Mouse (Mus musculus) monocyte, adult 5-6 weeks (primary cell): ENCODE measurements around the gene Tspan14. TPM values are rescaled to one million over a fixed set of nuclear protein-coding genes. Genes with fewer than 3 reads are reported as not detected.

Source experiments
- ATAC-seq: fragments of 153-309, 156-312 bp; replicated peaks from 2 replicates; pipeline ENCODE4 v1.8.0; 2017; ENCODE audit warnings: mild to moderate bottlenecking; ENCODE audit not compliant: low TSS enrichment, insufficient number of reproducible peaks, severe bottlenecking, poor library complexity, low FRiP score
- total RNA-seq: library from RNA; stranded (forward); fragments of 200-1000, 200-491, 200-594 nt; gene quantifications from 3 replicates; pipeline ENCODE4 v1.2.3, GENCODE M21; 2017

The Tspan14 gene
- total RNA-seq, 1 experiment from 2014 or later: 52.3 TPM

DNA sequence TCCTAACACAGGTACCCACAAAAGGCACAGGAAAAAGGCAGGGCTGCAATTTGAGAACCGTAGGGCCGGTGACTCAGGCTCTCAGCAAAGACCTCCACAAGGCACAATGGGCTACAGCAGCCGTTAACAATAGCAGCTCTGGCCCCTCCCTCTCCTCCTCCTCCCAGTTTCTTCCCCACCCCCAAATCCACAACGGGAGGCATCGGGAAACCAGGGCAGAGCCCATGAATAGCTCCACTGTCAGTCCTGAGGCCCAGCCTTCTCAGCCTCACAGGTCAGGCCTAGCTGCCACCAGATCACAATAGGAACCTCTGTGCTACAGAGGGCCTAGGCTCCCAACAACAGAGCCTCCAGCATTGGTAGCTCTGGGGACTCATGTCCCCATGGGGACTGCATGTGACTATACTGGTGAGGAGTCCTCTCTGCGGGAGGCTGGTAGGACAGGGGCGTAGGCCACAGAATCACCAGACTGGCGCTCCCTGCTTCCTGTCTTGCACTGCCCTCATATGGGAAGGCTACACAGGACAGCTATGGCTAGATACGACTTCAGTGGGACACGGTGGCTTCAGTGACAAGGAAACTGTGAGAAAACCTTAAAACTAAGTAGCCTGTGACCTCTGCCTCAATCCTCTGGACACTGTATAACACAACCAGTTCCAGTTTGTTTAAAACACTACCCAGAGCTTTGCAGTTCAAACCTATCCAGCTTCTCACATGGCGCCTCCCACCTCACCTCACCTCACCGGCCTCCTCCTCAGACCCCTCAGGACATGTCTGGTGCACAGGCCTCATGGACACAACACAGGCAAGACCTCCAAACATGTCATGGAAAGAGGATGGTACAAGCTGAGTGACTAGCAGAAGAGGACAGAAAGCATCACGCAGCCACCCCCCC is 10.1 kb downstream of the Tspan14 start:
- peak; percentile 57; the same call in 1 of the 2 replicates for ATAC-seq

DNA sequence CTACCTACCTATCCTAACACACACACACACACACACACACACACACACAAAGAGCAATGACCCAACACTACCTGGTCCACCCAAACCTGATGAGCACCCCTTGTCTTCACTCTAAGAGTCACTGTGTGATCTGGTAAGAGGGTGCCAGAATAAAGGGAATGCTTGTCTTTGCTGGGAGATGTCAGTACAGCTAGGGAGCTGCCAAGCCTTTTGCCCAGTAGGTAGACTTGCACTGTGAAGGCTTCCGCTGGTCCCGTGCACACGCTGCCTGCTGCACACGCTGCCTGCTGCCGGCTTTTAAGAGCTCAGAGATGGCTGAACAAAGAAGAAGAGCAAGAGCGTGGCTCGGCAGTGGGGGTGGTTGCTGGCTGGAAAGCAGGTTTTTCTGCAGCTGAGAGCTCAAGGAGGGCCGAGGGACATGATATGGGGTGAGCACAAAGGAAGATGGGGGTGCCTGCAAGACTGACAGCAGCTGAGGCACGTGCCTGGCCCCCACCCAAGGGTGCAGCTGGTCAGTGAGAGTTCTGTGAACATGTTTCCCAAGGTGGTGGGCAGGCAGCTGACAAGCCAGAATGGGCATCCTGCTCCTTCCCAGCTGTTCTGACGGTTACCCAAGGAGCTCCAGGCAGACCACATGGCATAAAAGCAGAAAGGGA is 10.9 kb downstream of the Tspan14 start:
- no peak for ATAC-seq

DNA sequence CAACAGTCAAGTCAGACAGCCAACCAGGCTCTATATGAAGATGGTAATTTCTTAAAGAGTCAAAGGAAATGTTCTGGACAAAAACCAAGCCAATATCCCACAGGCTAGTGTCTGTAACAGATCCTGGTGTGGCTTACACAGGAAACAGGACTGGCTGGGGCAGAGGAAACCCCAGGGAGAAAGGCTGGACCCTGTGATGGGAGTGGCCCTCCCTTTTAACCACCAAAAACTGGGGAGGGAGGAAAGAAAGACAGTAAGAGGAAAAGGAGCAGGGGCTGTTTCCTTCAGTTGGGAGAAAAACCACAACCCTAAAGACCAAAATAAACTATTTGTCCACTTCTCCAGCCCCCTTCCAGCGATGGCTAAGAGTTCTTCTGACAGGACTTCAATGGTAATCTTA is 11.5 kb downstream of the Tspan14 start:
- no peak for ATAC-seq

DNA sequence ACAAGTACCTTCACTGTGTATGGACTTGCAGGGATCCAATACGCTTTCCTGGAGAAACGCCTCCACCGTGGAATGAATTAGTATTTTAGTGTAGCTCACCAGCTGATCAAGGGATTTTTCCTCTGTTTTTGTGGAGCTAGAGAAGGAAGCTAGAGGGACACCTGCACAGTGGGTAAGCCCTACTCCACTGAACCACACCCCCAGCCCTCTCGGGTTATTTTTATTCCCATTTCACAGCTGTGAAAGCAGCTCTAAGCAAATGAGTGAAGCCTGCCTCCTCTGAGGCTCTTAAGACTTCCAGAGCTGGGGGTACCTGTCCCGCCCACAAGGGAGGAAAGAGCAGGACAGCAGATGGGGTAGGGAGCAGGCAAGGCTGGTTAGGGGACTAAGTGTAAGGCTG is 13.2 kb downstream of the Tspan14 start:
- no peak for ATAC-seq

DNA sequence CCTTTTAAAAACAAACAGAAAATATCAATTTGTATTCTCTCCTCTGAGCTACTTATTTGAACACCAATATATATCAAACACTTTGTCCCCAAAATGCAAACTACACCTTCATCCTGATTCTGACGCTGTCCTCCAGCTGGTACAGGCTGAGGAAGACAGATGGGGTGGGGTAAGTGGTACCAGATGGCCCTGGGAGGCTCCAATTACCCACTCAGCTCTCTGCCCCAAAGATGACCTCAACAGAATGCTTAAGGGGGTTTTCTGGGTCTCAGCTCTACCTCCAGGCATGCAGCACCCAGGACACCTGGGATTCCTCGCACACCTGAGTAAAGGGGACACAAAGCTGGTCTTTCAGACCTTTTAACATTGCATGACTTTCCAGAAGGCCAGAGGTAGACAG is 13.9 kb downstream of the Tspan14 start:
- ATAC-seq: no peak

DNA sequence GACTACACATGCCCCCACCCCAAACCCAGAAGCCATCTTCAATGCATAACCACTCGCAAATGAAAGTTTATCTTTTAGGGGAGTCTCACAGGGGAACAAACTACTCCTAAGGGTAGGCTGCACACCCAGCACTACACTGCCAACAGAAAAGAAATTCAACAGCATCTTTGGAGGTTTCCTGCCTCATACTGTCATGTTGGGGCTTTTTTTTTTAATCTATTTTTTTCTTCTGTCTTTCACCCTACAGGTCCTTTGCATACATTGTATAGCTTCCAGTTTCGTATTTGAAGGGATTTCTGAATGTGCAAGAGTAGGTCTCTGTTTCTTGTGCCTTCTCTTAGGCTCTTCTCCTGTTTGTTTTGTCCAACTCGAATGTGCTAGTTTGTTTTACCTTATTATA is 14.3 kb downstream of the Tspan14 start:
- ATAC-seq: no peak

DNA sequence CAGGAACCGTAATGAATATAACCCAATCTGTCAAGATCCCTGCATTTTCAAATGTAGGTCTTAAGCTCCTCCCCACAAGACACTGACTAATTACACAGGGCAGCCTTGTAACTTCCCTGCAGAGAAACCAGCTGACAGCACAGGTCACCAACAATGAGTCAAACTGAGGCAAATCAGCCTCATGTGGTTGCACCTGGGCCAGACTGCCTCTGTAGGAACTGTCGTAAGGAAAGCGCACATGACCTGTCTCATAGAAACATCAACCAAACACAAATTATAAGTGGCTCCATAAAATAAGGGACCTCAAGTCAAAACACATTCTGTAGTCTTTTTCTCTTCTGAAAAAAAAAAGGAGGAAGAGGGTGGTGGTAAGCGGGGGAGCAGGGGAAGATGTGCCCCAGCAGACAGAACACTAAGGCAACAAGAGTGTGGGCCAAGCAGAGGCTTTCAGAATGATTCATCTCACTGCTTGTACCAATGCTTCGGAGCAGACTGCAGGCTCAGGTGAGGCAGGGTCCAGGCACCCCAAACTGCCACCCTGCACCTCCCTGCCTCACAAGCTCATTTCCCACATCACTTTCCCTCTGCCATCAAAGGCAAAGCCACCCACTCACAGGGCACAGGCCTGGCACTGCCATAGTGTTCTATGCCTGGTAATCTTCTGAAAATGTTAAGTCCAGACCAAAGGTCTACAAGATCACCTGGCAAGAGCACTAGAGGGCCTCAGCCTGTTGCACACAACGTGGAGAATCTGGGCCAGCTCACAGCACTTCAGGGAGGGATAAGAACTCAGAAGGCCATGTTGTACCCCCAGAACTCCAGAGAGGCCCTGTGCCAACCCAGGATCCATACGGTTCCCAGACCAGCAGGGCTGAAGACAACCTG is 16.6 kb downstream of the Tspan14 start:
- ATAC-seq: 0 out of 2 replicates have a peak, but pooled peaks have one; percentile 37

DNA sequence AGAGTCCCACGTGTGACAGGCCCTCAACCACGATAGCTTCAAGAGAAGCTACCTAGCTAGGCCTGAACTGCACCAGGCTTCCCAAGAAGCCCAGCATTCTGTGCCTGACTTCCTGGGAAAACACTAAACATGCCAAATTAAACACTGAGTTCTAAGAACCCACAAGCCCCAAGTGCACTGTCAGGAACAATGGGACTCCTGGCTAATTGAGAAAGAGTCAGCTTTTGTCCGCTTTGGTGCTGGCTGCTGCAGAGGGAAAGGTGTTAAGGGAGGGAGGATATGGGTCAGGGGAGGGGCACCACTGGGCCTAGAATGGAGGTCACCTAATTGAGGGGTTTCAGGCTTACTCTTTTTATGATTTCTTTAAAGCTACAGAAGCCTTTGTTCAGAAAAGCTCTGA is 17.6 kb downstream of the Tspan14 start:
- ATAC-seq: no peak

DNA sequence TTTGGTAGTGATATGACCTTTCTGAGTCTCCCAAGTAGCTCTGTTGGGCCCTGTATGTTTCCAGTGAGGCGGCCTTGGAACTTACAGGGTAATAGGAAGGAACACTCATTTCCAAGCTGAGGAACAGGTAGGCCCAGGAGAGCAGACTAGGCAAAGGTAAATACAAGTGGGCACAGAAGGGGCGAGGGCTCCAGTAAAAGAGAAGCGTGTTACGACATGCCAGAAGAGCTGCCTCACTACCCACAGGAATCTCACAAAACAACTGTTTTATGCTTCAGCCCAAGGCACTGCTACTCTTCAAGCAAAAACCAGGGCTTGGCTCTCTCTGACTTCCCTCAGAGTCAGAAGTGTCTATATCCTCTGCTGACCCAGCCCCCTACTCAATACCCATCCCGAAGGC is 18.1 kb downstream of the Tspan14 start:
- no peak for ATAC-seq

DNA sequence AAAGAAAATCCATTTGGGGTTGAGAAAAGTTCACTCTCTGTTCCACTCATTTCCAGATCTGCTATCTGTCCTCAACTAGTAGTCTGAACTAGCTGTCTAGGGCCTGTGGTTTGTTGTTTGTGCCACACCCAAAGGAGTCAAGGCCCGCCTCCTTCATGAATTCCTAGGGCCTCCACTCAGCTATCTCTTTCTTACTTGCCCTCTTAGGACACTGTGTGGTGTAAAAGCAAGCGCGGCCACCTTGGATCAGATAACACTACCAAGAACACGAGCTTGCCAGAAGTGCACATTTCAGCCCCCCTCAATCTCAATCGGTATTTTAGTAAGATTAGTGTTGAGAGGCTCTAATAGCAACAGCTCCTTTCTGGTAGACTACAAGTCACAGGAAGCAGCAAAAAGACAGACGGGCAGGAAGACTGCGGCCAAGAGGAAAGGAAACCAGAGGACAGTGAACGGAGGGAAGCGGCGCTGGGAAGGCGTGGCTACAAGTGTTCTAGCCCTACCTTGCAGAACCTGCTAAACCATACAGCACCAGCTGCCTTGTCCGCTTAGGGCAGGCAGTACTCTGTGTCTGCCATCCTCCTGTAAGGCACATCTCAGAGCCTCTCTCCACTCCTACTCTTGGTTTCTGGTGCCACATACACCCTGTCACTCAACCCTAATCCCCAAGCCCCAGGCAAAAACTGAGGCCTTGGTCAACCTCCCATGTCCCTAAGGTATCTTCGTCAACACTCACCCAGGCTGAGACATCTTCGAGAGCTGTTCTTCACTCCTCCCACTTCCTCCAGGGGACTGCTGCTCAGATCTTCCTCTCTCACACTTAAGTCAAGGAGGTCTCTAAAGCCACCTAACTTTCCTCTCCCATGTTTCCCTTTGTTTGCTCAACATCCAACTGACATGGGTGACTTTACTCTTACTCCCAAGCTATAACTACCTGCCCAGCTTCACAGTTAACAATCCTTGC is 18.9 kb downstream of the Tspan14 start:
- peak; percentile 73 for ATAC-seq

DNA sequence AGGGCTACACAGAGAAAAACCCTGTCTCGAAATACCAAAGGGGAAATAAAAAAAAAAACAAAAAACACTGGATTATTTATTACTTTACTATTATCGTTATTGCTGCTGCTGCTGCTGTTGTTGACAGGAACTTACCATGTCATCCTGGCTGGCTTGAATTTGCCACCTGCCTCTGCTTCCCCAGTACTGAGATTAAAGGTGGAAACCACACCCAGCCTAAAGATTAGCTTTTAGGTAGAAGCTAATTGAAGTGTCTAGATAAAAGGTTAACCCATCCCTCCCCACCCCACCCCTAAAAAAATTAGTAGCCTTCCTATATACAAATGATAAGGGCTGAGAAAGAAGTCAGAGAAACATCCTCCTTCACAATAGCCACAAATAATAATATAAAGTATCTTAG is 22.8 kb downstream of the Tspan14 start:
- ATAC-seq: no peak

DNA sequence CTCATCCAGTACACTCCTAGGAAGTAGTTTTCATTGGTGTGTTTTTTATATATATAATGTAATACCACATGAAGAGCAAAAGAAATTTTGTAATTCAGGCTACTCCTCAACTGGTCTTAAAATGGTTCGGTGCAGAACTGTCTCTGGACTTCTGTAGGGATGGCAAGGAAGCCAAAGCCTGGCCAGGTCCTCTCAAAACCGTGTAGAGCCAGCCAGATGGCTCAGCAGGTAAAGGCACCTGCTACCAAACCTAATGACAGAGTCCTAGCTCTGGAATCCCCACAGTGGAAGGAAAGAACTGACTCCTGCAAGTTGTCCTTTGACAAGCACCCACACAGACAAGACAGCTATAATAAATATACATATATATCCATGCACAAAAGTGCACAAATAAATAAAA is 24.2 kb downstream of the Tspan14 start:
- ATAC-seq: no peak

DNA sequence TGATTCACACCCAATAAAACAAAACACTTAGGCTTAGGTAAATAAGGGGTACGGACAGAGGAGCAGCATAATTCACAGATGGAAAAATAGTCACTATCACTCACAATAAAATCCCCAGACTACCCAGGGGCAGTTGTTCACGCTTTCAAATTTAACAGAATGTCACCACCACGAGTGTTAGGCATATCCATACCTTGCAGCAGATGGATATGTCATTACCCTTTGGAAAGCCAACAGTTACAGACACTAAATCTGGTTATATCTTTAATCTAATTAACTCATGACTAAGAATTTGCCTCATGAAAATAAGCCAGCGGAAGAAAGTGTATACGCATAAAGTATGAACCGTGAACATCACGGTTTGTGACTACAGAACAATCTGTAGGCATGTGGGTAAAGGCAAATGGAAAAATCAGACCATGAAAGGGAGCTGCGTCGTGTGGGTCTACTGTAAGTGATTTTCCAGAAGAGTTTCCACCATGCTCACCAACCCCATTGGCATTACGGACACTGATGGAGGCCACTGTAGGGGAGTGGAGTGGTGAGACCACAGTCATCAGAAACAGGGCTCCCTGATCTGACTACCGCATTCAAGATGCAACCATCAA is 28.1 kb downstream of the Tspan14 start:
- no peak for ATAC-seq

DNA sequence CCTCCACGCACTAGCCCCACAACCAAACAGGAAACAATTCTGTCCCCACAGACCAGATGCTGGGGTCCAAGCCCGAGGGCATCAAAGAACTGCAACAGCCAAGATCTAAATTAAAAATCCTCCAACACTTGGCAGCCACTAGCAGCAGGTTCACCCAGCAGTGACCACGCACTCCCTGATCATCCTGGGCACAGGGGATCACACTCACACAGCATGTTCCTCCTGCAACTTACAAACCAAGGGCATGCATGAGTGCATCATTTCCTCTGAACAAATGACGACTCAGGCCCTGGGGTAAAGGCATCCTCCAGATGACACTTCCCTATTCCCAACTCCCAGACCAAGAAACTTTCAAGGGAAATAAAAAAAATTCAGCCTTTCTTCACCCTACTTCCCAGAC is 29.6 kb downstream of the Tspan14 start:
- ATAC-seq: no peak

DNA sequence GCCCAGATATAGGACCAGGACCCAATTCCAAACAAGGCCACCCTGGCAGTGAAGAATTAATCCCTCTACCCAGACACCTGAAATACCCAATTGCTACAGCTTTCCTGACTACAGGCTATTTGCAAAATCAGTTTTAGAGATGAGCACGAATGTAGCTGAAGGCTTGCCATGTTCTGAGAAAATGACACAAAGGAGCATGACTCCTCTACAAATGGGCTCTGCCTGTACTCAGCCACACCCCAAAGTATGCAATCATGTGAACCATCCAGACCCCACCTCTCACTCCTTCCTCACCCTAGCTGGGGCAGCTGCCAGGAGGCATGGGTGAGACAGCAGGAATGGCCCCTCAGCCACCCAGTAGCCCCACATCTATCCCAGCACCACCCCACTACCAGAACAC is 31.1 kb downstream of the Tspan14 start:
- no peak for ATAC-seq

DNA sequence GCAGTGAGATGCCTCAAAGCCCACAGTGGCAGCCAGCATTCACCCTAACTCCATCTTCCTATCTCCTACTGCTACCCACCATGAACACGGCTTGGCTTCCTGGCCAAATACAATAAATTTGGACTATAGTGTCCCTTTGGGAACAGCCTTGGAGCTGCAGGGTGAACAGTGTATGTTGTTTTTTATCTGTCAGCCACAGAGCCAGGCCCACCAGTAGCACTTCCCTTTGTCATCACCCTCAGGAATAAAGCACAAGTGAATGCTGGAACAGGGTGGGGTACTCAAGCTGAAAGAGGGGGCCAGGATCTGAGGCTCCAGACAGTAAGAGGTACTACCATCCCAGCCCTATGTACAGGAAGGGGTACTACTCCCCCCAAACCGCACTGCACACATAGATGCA is 31.6 kb downstream of the Tspan14 start:
- no peak for ATAC-seq

DNA sequence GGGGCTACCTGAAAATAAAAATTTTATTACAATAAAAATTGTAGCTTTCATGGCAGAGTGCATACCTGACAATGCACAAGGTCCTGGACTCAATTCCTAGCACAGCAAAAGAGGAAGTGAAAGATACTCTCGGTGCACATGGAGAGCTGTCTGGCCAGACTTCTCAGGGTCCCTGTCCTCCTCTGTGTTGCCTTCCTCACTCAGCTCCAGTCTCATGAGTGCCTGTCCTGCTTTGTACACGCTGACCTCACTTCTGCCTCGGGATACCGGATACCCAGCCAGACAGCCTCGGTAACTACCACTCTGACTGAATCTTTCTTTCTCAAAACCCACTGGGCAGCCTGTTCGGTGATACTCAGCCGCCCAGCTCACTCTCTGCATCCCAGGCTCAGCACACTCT is 33.3 kb downstream of the Tspan14 start:
- peak; percentile 48; the same call in 1 of the 2 replicates for ATAC-seq

DNA sequence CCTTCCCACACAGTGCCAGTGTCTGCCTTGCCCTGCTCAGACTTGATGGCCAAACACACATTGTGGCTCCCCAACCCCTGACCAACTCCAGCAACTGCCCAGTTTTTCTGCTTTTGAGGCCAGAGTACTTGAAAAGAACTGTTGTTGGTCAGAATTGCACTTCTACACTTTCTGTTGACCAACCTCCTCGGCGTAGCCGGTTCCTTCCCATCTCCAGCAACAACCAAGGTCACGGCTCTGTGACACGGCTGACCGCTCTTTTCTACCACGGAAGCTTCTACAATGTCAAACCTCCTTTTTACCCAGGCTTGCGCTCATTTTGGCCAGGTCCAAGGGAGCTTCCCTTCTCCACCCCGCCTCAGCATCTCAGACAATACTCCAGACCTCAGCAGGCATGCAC is 34.4 kb downstream of the Tspan14 start:
- no peak for ATAC-seq
